Mouse (Mus musculus) urinary bladder, postnatal 36 days (tissue): ENCODE data around the gene Tbl3.
A peak's percentile ranks its signal among the peaks of the same experiment; 100 is the strongest.

Experiments used
- DNase-seq, 2 experiments: peaks; one replicate each; pipeline ENCODE4 v3.0.0; 2022; ENCODE audit warnings: low spot score in 2 of 2, mixed read lengths in 1 of 2

Tbl3 gene

GRCm38 (mm10) chr17:24706982-24707800 lies at the start of gene Tbl3:
Tbl3 (minus strand) TSS chr17:24707660.
- peak; percentile 88 to 92 for DNase-seq

- DNase-seq, result no peak
These were observed 45.2 kb upstream of the Tbl3 start, which contains the start of gene Hs3st6 for GRCm38 (mm10) chr17:24752415-24753394. Hs3st6 (plus strand) TSS chr17:24752988.

GRCm38 (mm10) chr17:24751528-24751927 lies 44.1 kb upstream of the Tbl3 start:
- peak in 1 of 2 experiments; percentile 21 for DNase-seq

DNA sequence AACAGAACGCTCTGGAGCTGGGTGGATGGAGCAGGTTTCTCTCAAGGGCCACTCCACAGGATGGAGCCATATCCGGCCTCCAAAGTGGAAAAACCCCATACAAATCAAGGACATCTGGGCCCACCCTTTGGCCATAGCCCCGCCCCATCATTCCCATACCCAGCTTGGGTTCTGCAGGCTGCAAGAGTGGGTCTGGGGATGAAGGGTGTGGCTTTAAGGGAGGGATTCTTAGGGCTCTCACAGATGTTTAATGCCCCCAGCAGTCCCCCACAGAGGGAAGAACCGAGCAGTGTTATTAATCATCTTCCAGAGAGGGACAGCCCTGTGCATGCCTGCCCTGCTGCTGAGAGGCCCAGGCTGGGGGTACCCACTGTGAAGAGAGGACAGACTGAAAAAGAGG lies 39.5 kb upstream of the Tbl3 start:
- DNase-seq, result no peak

DNA sequence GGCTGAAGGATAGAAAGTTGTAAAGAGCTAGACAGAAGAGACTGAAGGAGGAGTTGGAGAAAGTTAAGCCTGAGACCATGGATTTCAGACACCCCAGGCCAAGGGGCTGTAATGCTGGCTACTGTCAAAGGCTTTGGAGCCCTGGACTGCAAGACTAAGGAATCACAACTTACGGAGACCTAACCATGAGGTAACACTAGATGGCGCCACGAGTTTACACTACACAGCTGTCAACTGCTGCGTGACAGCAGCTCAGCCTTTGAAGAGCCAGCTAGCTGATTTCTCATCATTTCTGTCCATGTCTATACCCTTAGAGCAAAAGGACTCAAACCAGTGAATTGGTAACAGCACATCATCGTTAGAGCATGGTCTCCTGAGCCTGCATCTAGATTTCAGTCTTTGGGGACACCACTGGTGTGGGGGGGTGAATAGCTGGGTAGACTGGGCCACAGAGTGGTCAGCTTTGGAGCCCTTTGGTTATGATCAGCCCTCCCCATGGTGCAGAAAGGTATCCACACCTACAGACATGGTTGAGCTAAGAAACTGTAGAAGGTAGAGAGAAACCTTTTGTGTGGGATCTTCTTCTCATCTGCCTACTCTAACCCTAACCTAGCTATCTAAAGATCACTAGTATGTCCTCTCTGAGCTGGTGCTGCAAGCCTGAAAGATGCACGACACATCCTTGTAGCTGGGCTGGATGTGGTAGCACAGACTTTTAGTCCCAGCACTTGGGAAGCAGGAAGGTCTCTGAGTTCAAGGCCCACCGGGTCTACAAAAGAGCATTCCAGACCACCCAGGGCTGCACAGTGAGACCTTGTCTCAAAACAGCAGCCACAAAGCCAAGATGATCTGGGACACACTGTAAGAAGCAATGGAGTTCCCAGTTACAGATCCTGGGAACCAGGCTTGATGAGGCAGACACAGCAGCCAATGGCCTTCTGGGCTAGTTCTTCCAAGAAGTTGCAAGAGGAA lies 38.4 kb upstream of the Tbl3 start:
- peak; percentile 72 to 84 for DNase-seq

DNA sequence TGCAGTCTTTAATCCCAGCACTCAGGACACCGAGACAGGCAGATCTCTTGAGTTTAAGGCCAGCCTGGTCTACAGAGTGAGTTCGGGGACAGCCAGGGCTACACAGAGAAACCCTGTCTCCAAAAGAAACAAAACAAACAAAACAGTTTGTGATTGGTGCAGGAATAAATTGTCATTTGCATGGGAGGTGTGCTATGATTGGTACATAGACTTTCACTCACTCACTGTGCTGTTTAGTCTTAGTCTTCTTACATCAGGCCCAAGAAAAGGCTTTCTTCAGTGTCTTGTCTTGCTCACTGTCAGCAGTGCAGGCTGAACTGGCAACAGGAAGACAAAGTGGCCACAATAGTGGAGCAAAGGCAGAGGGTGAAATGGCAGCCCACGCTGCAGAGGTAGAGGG lies 36.9 kb upstream of the Tbl3 start:
- DNase-seq, result no peak

GRCm38 (mm10) chr17:24743896-24744295 lies 36.4 kb upstream of the Tbl3 start:
- no peak for DNase-seq

DNA sequence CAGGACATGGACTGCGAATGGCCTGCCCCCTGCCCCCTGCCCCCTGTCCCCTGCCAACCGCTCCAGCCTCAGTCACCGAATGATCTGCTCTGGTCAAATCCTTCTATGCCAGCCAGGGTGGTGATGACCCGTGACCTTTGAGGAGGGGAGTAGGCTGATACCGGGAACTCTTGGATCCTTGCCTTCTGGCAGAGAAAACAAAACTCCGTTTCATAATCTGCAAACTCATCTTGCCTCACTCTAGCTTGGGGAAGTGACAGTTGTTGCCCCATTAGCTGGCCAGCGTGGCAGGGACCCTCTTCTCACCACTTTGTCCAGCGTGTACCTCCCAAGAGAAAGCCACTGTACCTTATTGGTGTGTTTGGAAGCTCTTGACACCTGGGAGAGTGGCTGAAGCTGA lies 34.8 kb upstream of the Tbl3 start:
- no peak for DNase-seq

- no peak for DNase-seq
These were observed 32.5 kb upstream of the Tbl3 start for GRCm38 (mm10) chr17:24739926-24740325.

DNA sequence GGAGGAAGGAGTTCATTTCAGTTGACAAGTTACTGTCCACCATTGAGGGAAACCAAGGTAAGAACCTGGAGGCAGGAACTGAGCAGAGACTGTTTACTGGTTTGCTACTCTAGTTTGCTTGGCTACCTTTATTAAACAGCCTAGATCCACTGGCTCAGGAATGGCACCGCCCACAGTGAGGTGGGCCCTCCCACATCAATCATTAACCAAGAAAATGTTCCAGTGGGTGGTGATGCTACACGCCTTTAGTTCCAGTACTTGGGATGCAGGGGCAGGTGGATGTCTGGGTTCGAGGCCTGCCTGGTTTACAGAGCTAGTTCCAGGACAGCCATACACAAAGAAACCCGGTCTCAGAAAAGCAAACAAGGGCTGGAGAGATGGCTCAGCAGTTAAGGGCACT lies 30.8 kb upstream of the Tbl3 start:
- DNase-seq, result no peak

- DNase-seq, result no peak
These were observed 29.8 kb upstream of the Tbl3 start for GRCm38 (mm10) chr17:24737135-24737810.

DNA sequence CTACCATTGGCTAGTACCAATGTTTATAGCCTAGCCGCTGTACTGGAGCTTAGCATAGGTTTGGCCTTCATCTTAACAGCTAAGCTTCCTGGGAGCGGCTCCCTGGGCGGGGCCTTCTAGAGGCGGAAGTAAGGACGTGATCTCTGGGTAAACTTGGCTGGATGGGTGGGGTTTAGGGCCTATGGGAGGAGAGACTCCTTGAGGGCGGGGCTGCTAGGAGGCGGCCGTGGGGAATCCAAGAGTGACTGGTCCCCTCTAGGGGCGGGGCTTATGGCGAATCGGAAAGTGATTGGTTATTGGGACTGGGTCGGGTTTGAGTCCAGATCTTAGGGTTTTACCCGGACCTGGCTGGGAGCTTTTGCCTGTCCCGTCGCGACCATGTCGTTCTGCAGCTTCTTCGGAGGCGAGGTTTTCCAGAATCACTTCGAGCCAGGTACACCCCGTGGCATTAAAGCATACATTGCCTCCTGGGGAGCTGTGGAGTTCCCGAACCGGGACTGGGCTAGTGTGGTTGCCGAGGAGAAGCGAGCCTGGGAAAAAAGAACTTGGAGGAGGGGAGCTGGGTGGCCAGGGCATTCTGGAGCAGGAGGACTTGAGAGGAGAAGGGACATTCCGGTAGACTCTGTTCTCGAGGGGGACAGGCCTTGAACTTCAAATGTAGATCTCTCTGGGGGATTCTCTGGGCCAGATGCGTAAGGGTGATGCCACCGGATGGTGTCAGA lies 29.0 kb upstream of the Tbl3 start, which contains the start of gene Msrb1:
TSS of gene Msrb1 (plus strand) at position 313 of the 722 bp plus-strand sequence.
- peak; percentile 96 to 97 for DNase-seq

DNA sequence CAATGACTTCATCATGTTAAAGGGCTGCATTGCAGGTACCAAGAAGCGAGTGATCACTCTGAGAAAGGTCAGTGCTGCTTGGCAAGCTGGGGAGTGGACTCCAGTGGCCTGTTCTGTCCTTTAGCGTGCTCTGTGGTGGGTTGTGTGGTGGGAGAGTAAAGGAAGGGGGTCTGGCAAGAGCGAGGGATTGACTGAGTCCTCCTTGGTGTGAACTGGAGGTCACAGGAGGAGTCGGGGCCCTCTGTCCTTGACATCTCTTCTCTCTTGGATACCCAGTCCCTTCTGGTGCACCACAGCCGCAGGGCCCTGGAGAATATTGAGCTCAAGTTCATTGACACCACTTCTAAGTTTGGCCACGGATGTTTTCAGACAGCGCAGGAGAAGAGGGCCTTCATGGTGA lies 28.0 kb upstream of the Tbl3 start:
- no peak for DNase-seq

DNA sequence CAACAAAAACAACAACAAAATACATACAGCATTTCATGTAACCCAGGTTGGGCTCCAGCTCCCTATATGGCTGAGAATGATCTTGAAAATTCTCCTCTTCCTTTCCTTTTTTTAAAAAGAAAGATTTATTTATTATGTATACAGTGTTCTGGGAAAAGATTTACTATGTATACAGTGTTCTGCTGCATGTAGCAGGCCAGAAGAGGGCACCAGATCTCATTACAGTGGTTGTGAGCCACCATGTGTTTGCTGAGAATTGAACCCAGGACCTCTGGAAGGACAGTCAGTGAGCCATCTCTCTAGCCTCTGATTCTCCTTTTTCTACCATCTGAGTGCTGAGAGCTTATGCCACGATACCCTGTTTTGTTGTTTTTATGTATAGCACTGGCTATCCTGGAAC lies 27.1 kb upstream of the Tbl3 start:
- no peak for DNase-seq

- DNase-seq, result no peak
These were observed 26.1 kb upstream of the Tbl3 start for GRCm38 (mm10) chr17:24733434-24734050.

DNA sequence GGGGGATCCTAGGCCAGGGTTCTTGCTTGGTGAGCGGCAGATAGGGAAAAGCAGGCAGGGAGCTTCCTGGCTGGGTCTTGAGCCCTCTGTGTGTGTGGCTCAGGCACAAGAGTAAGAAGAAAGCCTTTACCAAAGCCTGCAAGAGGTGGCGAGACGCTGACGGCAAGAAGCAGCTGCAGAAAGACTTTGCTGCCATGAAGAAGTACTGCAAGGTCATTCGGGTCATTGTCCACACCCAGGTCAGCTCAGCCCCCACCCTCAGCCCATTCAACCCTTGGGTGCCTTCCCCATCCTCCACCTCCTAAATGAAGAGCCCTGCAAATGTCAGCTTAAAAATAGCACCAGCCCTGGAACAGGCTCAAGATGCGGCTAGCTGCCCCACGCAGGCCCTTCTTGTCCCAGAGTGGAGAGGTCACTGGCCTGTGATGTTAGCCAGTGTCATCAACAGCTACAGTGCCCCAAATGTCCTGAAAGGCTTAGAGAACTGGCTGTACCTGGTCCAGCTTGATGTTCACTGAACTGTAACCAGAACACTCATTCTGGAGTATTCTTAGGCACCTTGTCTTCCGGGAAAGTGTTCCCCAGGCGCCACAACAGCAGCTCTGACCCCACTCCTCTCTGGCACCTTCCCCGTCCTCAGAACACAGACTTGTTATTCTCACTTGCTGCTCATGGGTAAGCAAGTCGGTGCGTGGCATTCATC lies 24.9 kb upstream of the Tbl3 start:
- no peak for DNase-seq

DNA sequence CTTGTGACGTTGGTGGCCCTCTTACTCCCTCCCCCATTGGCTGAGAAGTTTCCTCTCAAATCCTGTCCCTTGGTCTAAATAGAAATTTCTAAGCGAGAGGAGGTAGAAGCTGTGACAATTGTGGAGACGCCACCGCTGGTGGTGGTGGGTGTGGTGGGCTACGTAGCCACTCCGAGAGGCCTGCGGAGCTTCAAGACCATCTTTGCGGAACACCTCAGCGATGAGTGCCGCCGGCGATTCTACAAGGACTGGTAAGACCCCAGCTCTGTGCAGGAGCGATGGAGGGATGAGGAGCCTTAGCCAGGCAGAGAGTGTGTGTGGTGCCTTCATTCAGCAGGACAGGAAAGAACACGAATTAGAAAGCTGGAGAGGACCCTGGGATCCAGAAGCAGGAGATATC lies 23.3 kb upstream of the Tbl3 start:
- DNase-seq, result no peak

DNA sequence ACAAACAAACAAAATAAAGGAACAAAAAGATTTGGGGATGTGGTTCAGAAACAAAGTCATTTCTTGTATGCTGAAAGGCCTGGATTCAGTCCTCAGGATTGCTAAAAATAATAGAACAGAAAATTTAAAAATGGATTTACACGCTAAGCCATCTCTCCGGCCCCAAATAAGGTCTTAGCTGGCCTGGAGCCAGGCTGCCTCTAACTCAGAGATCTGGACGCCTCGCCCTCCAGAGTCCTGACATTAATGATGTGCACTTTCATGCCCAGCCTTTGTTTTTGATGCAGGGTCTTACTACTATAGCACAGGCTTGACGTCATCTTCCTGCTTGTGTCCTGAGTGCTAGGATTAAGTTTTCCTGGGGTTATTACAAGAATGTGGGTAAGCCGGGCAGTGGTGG lies 21.6 kb upstream of the Tbl3 start:
- DNase-seq, result no peak

- DNase-seq, result no peak
These were observed 20.7 kb upstream of the Tbl3 start for GRCm38 (mm10) chr17:24728184-24728583.
